Mouse (Mus musculus) midbrain, embryonic 14.5 days (tissue): ENCODE results near the gene Dock11. TPM values are rescaled to one million over a fixed set of nuclear protein-coding genes. Genes with fewer than 3 reads are reported as not detected.
A peak's percentile ranks its signal among the peaks of the same experiment; 100 is the strongest.

Source experiments
- ATAC-seq: fragments of 200-750 bp; cut with Nextera tagmentation; 2 replicates; pipeline ENCODE4 v1.8.0; 2017; ENCODE audit warnings: moderate number of reproducible peaks, moderate library complexity; ENCODE audit not compliant: low FRiP score, low TSS enrichment
- DNase-seq: peaks from one replicate; pipeline ENCODE4 v3.0.0-alpha.2; 2015
- H3K27ac ChIP-seq: fragments of 300-500 bp; sonication (generic); replicated peaks from 2 replicates; pipeline ENCODE4 v1.5.1; 2014; ENCODE audit warnings: mild to moderate bottlenecking, low read depth, low read length, moderate library complexity
- H3K27me3 ChIP-seq: fragments of 300-500 bp; sonication (generic); 2 replicates; pipeline ENCODE4 v1.6.1; 2014; ENCODE audit warnings: low read length, control low read depth, mixed read lengths; ENCODE audit not compliant: control insufficient read depth, insufficient read depth
- H3K36me3 ChIP-seq: fragments of 300-500 bp; sonication (generic); 2 replicates; pipeline ENCODE4 v1.6.1; 2014; ENCODE audit warnings: low read length, control low read depth; ENCODE audit not compliant: control insufficient read depth, insufficient read depth
- H3K4me1 ChIP-seq: fragments of 300-500 bp; sonication (generic); 2 replicates; pipeline ENCODE4 v1.6.1; 2014; ENCODE audit warnings: mild to moderate bottlenecking, antibody characterized with exemption, low read length, control low read depth; ENCODE audit not compliant: control insufficient read depth, insufficient read depth
- H3K4me2 ChIP-seq: fragments of 300-500 bp; sonication (generic); 2 replicates; pipeline ENCODE4 v1.6.1; 2014; ENCODE audit warnings: mild to moderate bottlenecking, low read length, moderate library complexity
- H3K4me3 ChIP-seq: fragments of 300-500 bp; sonication (generic); replicated peaks from 2 replicates; pipeline ENCODE4 v1.5.1; 2014; ENCODE audit warnings: low read depth, low read length
- H3K9ac ChIP-seq: fragments of 300-500 bp; sonication (generic); replicated peaks from 2 replicates; pipeline ENCODE4 v1.6.1; 2014; ENCODE audit warnings: mild to moderate bottlenecking, low read length, moderate library complexity
- H3K9me3 ChIP-seq: fragments of 300-500 bp; sonication (generic); 2 replicates; pipeline ENCODE4 v1.6.1; 2016; ENCODE audit warnings: low read length, control low read depth, mixed read lengths; ENCODE audit not compliant: control insufficient read depth
- WGBS: fragments of 180-500 bp; shearing (Covaris S2); extraction: QIAGEN DNeasy Blood & Tissue Kit; methylation state at CpG from one replicate; pipeline ENCODE4 v1.1.7; 2014; 5-methylcytosine and 5-hydroxymethylcytosine counted together
- polyA plus RNA-seq: library from polyadenylated mRNA; unstranded; fragments of >200 nt; fragmentation: Nextera tagmentation; extraction: Ambion mirVana; gene quantifications from 2 replicates; pipeline ENCODE4 v1.2.1, GENCODE M21; 2014

The Dock11 gene
- polyA plus RNA-seq, 1 experiment from 2014 or later = 24.7 TPM

DNA sequence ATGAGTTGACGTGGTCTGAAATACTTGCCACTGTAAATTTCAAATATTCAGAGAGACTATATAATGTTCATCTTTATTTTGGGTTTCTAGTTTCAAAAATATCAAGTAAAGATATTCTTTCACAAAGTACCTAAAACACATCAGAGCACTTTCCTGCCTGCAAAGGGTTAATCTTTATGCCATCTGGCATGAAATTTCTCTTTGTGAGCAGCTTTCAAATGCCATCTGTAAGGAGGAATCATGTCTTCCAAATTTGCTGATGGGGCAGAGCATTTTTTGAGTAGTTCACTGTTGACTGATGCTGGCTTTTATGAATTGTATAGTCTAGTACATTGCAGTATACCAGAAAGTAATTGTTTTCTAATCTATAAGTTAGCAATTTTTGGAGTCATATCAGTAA is 80.6 kb downstream of the Dock11 start:
- ATAC-seq = no peak
- Histone ChIP-seq H3K9ac (no peak overlapping the region), H3K4me1 (no peaks in the 10 kb centered on the region), H3K4me2 (no peak overlapping the region), H3K27ac (no peak overlapping the region), H3K36me3 (0 out of 2 replicates have a peak, but pooled peaks cover 7% of the 10 kb centered on the region), H3K4me3 (no peak overlapping the region), H3K27me3 (no peaks in the 10 kb centered on the region), H3K9me3 (no peaks in the 10 kb centered on the region)
- WGBS = 87% methylated on average over 1 of the region's 1 CpGs
- no peak for DNase-seq

DNA sequence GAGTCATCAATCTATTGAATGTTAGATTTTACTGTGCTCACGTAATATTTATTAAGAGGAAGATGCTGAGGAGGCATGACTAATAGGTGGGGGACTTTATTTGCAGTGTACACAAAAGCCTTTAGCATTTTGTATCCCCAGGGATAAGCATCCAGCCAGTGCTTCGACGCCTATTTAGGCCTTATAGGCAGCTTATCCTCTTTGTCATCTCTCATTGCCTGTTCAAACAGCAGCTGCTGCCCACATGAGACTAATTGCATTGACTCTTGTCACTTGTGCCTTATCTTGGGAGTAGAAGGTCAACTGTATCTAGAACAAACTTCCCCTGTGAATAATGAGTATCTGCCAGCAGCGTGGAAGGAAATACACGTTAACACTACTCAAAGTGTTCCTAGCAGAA is 88.0 kb downstream of the Dock11 start:
- H3K4me2 ChIP-seq = no peak overlapping the region
- H3K27me3 ChIP-seq = no peaks in the 10 kb centered on the region
- no peak overlapping the region for H3K27ac ChIP-seq
- H3K36me3 ChIP-seq = 0 out of 2 replicates have a peak, but pooled peaks cover 2% of the 10 kb centered on the region
- no peaks in the 10 kb centered on the region for H3K4me1 ChIP-seq
- H3K9ac ChIP-seq = no peak overlapping the region
- DNase-seq (peak; percentile 17), ATAC-seq (no peak)
- WGBS = 34% methylated on average over 5 of the region's 5 CpGs
- no peak overlapping the region for H3K4me3 ChIP-seq
- no peaks in the 10 kb centered on the region for H3K9me3 ChIP-seq

DNA sequence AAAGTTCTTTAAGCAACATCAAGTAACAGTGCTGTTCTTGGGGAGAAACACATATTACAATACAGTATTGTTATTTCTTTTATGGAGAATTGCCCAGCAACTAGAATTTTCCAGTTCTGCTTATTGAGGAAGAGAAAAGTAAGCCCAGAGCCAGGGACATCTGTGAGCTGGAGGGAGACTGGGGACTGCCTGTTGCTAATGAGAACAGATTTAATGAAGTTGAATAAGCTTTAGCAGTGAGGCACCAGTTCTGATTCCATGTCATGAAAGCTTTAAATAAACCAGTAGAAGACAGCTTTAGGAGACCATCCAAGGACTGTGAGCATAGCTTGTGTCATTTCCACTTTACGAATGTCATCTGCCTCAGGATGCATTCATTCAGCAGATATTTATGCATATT is 99.3 kb downstream of the Dock11 start:
- Histone ChIP-seq H3K27me3 (no peaks in the 10 kb centered on the region), H3K4me3 (no peak overlapping the region), H3K9me3 (no peaks in the 10 kb centered on the region), H3K27ac (no peak overlapping the region), H3K9ac (no peak overlapping the region), H3K4me2 (no peak overlapping the region), H3K36me3 (no peaks in the 10 kb centered on the region), H3K4me1 (no peaks in the 10 kb centered on the region)
- DNase-seq = no peak
- WGBS = 94% methylated on average over 1 of the region's 1 CpGs
- ATAC-seq = no peak

DNA sequence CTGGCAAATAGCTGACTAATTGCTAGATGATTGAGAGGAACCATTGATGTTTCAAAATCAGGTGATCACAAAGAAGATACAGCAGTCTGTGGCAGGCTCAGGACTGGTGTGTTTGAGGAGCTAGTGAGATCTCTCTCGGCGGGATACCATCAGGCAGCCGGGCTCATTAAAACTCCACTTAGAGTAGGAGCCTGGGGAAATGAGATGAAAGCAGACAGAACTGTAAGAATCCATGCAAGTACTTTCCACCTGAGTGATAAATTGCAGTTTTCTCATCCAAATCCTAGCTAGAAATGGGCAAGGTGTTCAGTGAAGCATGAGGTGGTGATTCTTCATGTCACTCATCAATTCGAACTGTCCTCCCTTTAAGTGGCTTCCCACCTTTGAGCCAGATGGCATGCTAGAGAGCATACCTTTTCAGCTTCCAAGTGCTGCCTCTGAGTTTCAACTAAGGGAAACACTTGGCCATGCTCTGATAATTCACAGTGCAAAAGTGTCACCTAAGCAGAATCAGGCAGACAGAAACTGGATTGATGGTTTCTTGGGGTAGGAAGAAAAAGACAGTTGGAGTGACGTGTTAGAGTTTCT is 102.0 kb downstream of the Dock11 start:
- Histone ChIP-seq H3K4me2 (no peak overlapping the region), H3K9me3 (no peaks in the 10 kb centered on the region), H3K27ac (no peak overlapping the region), H3K36me3 (no peaks in the 10 kb centered on the region), H3K9ac (no peak overlapping the region), H3K4me3 (no peak overlapping the region), H3K4me1 (no peaks in the 10 kb centered on the region), H3K27me3 (no peaks in the 10 kb centered on the region)
- DNase-seq = peak; percentile 2
- WGBS = 76% methylated on average over 5 of the region's 5 CpGs
- no peak for ATAC-seq

DNA sequence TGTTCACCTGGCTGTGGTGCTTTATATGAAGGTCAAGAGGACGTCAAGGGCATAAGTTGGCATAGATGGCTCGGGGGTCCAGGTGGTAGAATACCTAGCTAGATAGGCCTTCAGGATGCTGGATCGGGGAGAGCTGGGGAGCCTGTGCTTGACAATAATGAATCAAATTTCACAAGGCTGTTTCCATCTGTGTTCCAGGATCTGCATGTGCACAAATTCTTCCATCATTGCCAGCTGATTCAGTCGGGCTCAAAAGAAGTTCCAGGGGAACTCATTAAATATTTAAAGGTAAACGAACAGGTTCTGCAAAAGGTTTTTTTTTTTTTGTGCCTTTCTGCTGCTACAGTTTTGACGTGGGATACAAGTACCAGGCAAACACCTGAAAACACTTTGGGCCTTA is 105.6 kb downstream of the Dock11 start:
- Histone ChIP-seq H3K9ac (no peak overlapping the region), H3K4me3 (no peak overlapping the region), H3K27me3 (no peaks in the 10 kb centered on the region), H3K27ac (no peak overlapping the region), H3K9me3 (no peaks in the 10 kb centered on the region), H3K36me3 (no peaks in the 10 kb centered on the region), H3K4me1 (no peaks in the 10 kb centered on the region), H3K4me2 (no peak overlapping the region)
- ATAC-seq = no peak
- DNase-seq = no peak
- 78% methylated on average over 6 of the region's 6 CpGs for WGBS

DNA sequence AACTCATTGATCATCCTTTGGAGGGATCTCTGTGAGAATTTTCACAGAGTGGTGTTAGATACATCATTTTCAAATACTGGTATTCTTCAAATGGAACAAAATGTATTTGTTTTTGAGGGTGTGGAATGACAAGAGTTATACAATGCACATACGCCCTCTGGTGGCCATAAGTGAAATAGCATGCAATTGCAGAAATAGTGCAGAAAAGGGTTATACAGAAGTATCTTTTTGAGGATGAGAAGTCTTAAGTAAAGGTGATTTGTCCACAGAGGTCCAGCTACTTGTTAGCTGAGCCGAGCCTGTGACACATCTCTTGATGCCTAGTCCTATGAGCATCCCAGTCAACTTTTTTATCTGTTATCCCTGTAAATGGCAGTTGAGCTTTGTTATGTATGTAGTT is 108.4 kb downstream of the Dock11 start:
- ATAC-seq (no peak), DNase-seq (peak; percentile 74)
- H3K27me3 ChIP-seq = no peaks in the 10 kb centered on the region
- no peak overlapping the region for H3K9ac ChIP-seq
- no peaks in the 10 kb centered on the region for H3K4me1 ChIP-seq
- WGBS = 16% methylated on average over 2 of the region's 2 CpGs
- no peaks in the 10 kb centered on the region for H3K36me3 ChIP-seq
- no peaks in the 10 kb centered on the region for H3K9me3 ChIP-seq
- H3K4me3 ChIP-seq = no peak overlapping the region
- no peak overlapping the region for H3K27ac ChIP-seq
- no peak overlapping the region for H3K4me2 ChIP-seq

DNA sequence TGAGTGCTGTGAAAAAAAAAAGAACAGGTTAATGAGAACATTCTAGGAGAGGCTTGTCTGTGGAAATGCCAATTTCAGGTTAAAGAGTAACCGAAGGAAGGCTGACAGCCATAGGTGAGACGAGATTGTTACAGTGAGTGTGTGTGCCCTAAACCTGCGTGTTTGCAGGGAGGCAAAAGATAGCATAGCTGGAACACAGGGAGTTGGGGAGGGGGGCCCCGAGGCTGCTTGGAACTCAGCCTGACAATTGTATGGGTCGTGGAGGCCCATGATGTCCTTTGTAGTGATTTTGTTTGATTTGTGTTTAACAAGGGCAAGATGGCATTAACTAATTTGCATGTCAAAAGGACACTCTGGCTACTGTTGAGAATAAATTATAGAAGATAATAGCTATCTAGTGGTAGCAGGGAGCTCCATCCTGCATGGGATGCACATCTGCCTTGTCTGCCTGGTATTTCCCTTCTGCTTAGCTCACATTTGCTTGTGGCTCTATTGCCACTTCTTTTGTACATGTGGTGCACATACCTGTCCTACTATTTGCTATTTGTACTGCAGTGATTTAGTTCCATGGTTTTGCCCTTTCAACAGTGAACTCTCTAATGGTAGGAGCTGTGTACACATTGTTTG is 109.3 kb downstream of the Dock11 start:
- H3K4me2 ChIP-seq = no peak overlapping the region
- no peaks in the 10 kb centered on the region for H3K36me3 ChIP-seq
- no peak overlapping the region for H3K4me3 ChIP-seq
- ATAC-seq = no peak
- peak; percentile 25 for DNase-seq
- H3K9me3 ChIP-seq = no peaks in the 10 kb centered on the region
- H3K27me3 ChIP-seq = no peaks in the 10 kb centered on the region
- H3K27ac ChIP-seq = no peak overlapping the region
- no peak overlapping the region for H3K9ac ChIP-seq
- 38% methylated on average over 5 of the region's 5 CpGs for WGBS
- no peaks in the 10 kb centered on the region for H3K4me1 ChIP-seq

DNA sequence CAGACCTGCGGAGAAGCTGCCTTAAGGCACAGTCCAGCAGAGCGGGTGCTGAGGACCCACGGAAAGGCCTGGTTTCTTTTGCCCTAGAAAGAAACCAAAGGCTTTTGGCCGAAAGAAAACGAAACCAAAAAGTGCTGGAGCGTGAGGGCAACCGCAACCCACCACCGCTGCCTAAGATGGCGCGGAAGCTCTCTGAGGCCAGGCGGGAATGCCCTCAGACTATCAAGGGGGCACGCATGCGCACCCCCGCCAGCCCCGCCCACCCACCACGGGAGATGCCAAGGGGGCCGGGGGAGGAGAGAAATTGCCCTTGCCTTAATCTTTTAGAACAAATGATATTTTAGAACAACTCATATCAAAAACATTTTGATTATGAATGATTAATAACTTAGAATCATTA is 137.0 kb downstream of the Dock11 start:
- no peak for DNase-seq
- ATAC-seq = no peak
- 79% methylated on average over 17 of the region's 17 CpGs for WGBS
- Histone ChIP-seq H3K27me3 (no peaks in the 10 kb centered on the region), H3K36me3 (peaks cover 3% of the 10 kb centered on the region; the same call in 1 of the 2 replicates), H3K27ac (no peak overlapping the region), H3K9ac (no peak overlapping the region), H3K4me3 (no peak overlapping the region), H3K4me1 (no peaks in the 10 kb centered on the region), H3K9me3 (no peaks in the 10 kb centered on the region), H3K4me2 (no peak overlapping the region)

DNA sequence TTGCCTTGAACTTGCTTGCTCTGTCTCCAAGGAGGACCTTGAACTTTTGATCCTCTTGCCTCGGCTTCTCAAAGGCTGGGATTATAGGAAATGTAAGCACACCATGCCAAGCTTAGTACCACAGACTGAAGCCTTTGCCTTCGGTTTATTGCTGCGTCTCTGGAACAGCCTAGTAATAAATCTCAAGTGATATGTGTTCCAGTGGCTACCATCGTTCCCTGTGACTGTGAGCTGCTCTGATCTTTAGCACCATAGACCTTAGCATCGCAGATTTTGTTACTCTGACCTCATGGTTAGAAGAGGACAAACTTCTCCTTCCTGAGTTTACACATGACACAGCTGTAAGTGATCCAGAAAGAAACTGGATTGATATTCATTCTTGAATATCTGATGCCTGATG is 142.5 kb downstream of the Dock11 start:
- H3K27ac ChIP-seq = no peak overlapping the region

More for the DNA sequence above, 142.5 kb downstream of the Dock11 start:
- H3K4me3 ChIP-seq = no peak overlapping the region
- WGBS = 85% methylated on average over 5 of the region's 5 CpGs
- no peaks in the 10 kb centered on the region for H3K27me3 ChIP-seq
- H3K4me1 ChIP-seq = no peaks in the 10 kb centered on the region
- ATAC-seq (no peak), DNase-seq (no peak)
- H3K4me2 ChIP-seq = no peak overlapping the region
- H3K9me3 ChIP-seq = no peaks in the 10 kb centered on the region
- H3K36me3 ChIP-seq = peaks cover 6% of the 10 kb centered on the region; the same call in 1 of the 2 replicates
- H3K9ac ChIP-seq = no peak overlapping the region
